Mouse (Mus musculus): ENCODE data around the gene Trp53tg5. TPM values are rescaled to one million over a fixed set of nuclear protein-coding genes. Genes with fewer than 3 reads are reported as not detected.
A peak's percentile ranks its signal among the peaks of the same experiment; 100 is the strongest.

The Trp53tg5 gene
- polyA plus RNA-seq, 1 experiment from 2014 or later, result not detected

- Histone ChIP-seq H3K4me2 (replicated peaks) (no peak overlapping the region), H3K4me1 (no peaks in the 10 kb centered on the region), H3K27me3 (no peaks in the 10 kb centered on the region), H3K9me3 (replicated peaks) (no peaks in the 10 kb centered on the region), H3K36me3 (no peaks in the 10 kb centered on the region; the same call in 1 of the 2 replicates), H3K4me3 (no peak overlapping the region), H3K27ac (no peak overlapping the region), H3K9ac (no peak overlapping the region)
- WGBS, result 67% methylated on average over 14 of the region's 14 CpGs
- ATAC-seq (ENCODE audit: low FRiP score), result no peak
These were observed 38.8 kb upstream of the Trp53tg5 start for GRCm38 (mm10) chr2:164512121-164512909.

GRCm38 (mm10) chr2:164510621-164511190 lies 37.2 kb upstream of the Trp53tg5 start:
- Histone ChIP-seq H3K27ac (no peak overlapping the region), H3K9ac (no peak overlapping the region)
- 51% methylated on average over 4 of the region's 5 CpGs for WGBS

GRCm38 (mm10) chr2:164507811-164508210 lies 34.3 kb upstream of the Trp53tg5 start:
- Histone ChIP-seq H3K9ac (no peak overlapping the region), H3K9me3 (replicated peaks) (peaks cover 11% of the 10 kb centered on the region), H3K36me3 (peaks cover 41% of the 10 kb centered on the region), H3K27me3 (no peaks in the 10 kb centered on the region), H3K27ac (no peak overlapping the region), H3K4me1 (no peaks in the 10 kb centered on the region), H3K4me3 (no peak overlapping the region), H3K4me2 (replicated peaks) (no peak overlapping the region)
- 85% methylated on average over 19 of the region's 19 CpGs for WGBS
- ATAC-seq (ENCODE audit: low FRiP score), result no peak

More at GRCm38 (mm10) chr2:164510621-164511190, 37.2 kb upstream of the Trp53tg5 start:
- H3K27me3 ChIP-seq, result no peaks in the 10 kb centered on the region
- H3K4me3 ChIP-seq, result no peak overlapping the region
- ATAC-seq (ENCODE audit: low FRiP score), result no peak
- H3K36me3 ChIP-seq, result peaks cover 12% of the 10 kb centered on the region
- no peaks in the 10 kb centered on the region for H3K9me3 ChIP-seq (replicated peaks)
- no peak overlapping the region for H3K4me2 ChIP-seq (replicated peaks)
- no peaks in the 10 kb centered on the region for H3K4me1 ChIP-seq

- ATAC-seq (ENCODE audit: low FRiP score), result no peak
- H3K4me3 ChIP-seq, result no peak overlapping the region
- H3K36me3 ChIP-seq, result peaks cover 59% of the 10 kb centered on the region
- H3K9ac ChIP-seq, result no peak overlapping the region
- H3K27ac ChIP-seq, result no peak overlapping the region
- H3K9me3 ChIP-seq (replicated peaks), result peaks cover 11% of the 10 kb centered on the region
- 96% methylated on average over 4 of the region's 4 CpGs for WGBS
- no peaks in the 10 kb centered on the region for H3K27me3 ChIP-seq
- no peak overlapping the region for H3K4me2 ChIP-seq (replicated peaks)
- no peaks in the 10 kb centered on the region for H3K4me1 ChIP-seq
These were observed 32.3 kb upstream of the Trp53tg5 start for GRCm38 (mm10) chr2:164505619-164506347.

GRCm38 (mm10) chr2:164504919-164505318 lies 31.4 kb upstream of the Trp53tg5 start:
- 95% methylated on average over 3 of the region's 3 CpGs for WGBS
- peaks cover 68% of the 10 kb centered on the region for H3K36me3 ChIP-seq

GRCm38 (mm10) chr2:164500511-164500910 lies 27.0 kb upstream of the Trp53tg5 start:
- 93% methylated on average over 7 of the region's 7 CpGs for WGBS

More at GRCm38 (mm10) chr2:164504919-164505318, 31.4 kb upstream of the Trp53tg5 start:
- no peak for ATAC-seq (ENCODE audit: low FRiP score)
- H3K27ac ChIP-seq, result no peak overlapping the region
- H3K9me3 ChIP-seq (replicated peaks), result peaks cover 11% of the 10 kb centered on the region
- H3K4me2 ChIP-seq (replicated peaks), result no peak overlapping the region
- H3K4me1 ChIP-seq, result no peaks in the 10 kb centered on the region
- no peaks in the 10 kb centered on the region for H3K27me3 ChIP-seq
- H3K9ac ChIP-seq, result no peak overlapping the region
- no peak overlapping the region for H3K4me3 ChIP-seq

GRCm38 (mm10) chr2:164499317-164499716 lies 25.8 kb upstream of the Trp53tg5 start:
- no peak for ATAC-seq (ENCODE audit: low FRiP score)
- H3K4me1 ChIP-seq, result peaks cover 8% of the 10 kb centered on the region
- H3K4me3 ChIP-seq, result no peak overlapping the region
- H3K27me3 ChIP-seq, result no peaks in the 10 kb centered on the region
- no peak overlapping the region for H3K4me2 ChIP-seq (replicated peaks)
- H3K9ac ChIP-seq, result no peak overlapping the region
- H3K27ac ChIP-seq, result no peak overlapping the region
- WGBS, result 78% methylated on average over 5 of the region's 5 CpGs
- H3K9me3 ChIP-seq (replicated peaks), result peaks cover 5% of the 10 kb centered on the region
- H3K36me3 ChIP-seq, result peaks cover 51% of the 10 kb centered on the region

More at GRCm38 (mm10) chr2:164500511-164500910, 27.0 kb upstream of the Trp53tg5 start:
- no peak overlapping the region for H3K4me2 ChIP-seq (replicated peaks)
- peaks cover 63% of the 10 kb centered on the region for H3K36me3 ChIP-seq
- no peak overlapping the region for H3K4me3 ChIP-seq
- H3K27me3 ChIP-seq, result no peaks in the 10 kb centered on the region
- no peak for ATAC-seq (ENCODE audit: low FRiP score)
- no peak overlapping the region for H3K9ac ChIP-seq
- H3K4me1 ChIP-seq, result peaks cover 8% of the 10 kb centered on the region
- H3K27ac ChIP-seq, result no peak overlapping the region
- peaks cover 11% of the 10 kb centered on the region for H3K9me3 ChIP-seq (replicated peaks)

GRCm38 (mm10) chr2:164497691-164498268 lies 24.3 kb upstream of the Trp53tg5 start:
- Histone ChIP-seq H3K9ac (peak overlapping the region; percentile 67), H3K4me2 (replicated peaks) (peak overlapping the region; percentile 98), H3K4me3 (peak overlapping the region; percentile 79), H3K9me3 (replicated peaks) (no peaks in the 10 kb centered on the region), H3K27me3 (no peaks in the 10 kb centered on the region), H3K36me3 (peaks cover 36% of the 10 kb centered on the region), H3K4me1 (peaks cover 8% of the 10 kb centered on the region), H3K27ac (peak overlapping the region; percentile 53; the same call in 1 of the 2 replicates)
- 7% methylated on average over 21 of the region's 21 CpGs for WGBS
- peak; percentile 66 for ATAC-seq (ENCODE audit: low FRiP score)

GRCm38 (mm10) chr2:164496847-164497690 lies 23.5 kb upstream of the Trp53tg5 start, which contains the start of gene Pigt:
Gene Pigt, plus strand, starts transcription at chr2:164497520.
- Histone ChIP-seq H3K4me2 (replicated peaks) (peak within 1 kb of the TSS; percentile 98), H3K36me3 (peaks cover 29% of the 10 kb centered on the region), H3K4me3 (peak within 1 kb of the TSS; percentile 79), H3K27me3 (no peaks in the 10 kb centered on the region), H3K27ac (peak within 1 kb of the TSS; percentile 53; the same call in 1 of the 2 replicates), H3K9me3 (replicated peaks) (no peaks in the 10 kb centered on the region), H3K9ac (peak within 1 kb of the TSS; percentile 67), H3K4me1 (peaks cover 8% of the 10 kb centered on the region)
- 4% methylated on average over 43 of the region's 43 CpGs for WGBS
- ATAC-seq (ENCODE audit: low FRiP score), result peak; percentile 92

- Histone ChIP-seq H3K27ac (no peak overlapping the region), H3K4me2 (replicated peaks) (0 out of 2 replicates have a peak overlapping the region, but pooled peaks have one; percentile 98), H3K36me3 (peaks cover 23% of the 10 kb centered on the region), H3K27me3 (no peaks in the 10 kb centered on the region), H3K9me3 (replicated peaks) (no peaks in the 10 kb centered on the region), H3K4me3 (no peak overlapping the region), H3K4me1 (peaks cover 8% of the 10 kb centered on the region), H3K9ac (no peak overlapping the region)
- WGBS, result 61% methylated on average over 1 of the region's 1 CpGs
- no peak for ATAC-seq (ENCODE audit: low FRiP score)
These were observed 22.8 kb upstream of the Trp53tg5 start for GRCm38 (mm10) chr2:164496331-164496730.

- no peak overlapping the region for H3K27ac ChIP-seq
- WGBS, result 49% methylated on average over 2 of the region's 2 CpGs
- no peaks in the 10 kb centered on the region for H3K9me3 ChIP-seq (replicated peaks)
- H3K36me3 ChIP-seq, result peaks cover 6% of the 10 kb centered on the region; the same call in 1 of the 2 replicates
- ATAC-seq (ENCODE audit: low FRiP score), result no peak
- no peak overlapping the region for H3K4me2 ChIP-seq (replicated peaks)
- H3K4me3 ChIP-seq, result no peak overlapping the region
- peaks cover 8% of the 10 kb centered on the region for H3K4me1 ChIP-seq
- no peak overlapping the region for H3K9ac ChIP-seq
- H3K27me3 ChIP-seq, result 0 out of 2 replicates have a peak, but pooled peaks cover 3% of the 10 kb centered on the region
These were observed 20.6 kb upstream of the Trp53tg5 start for GRCm38 (mm10) chr2:164494126-164494525.

All from hindbrain, embryonic 12.5 days (tissue).